8 mouse cellular contexts compared by ENCODE assay signal in the genomic region with DNA sequence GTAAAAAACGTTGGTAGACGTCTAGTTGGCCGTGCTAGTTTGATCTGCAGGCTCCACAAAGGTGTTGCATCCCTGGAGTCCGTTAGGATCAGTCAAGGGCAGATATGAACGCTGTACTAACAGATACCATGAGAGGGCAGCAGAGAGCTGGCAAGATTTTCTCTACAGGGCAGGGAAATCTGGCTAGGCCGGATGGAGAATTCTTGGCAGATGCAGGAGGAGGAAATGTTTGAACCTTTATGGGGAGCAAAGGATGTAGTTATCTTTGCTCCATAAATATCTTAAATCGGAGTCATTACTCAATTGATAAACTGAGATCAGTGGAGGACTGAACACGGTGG.
DNase-seq lines count a peak whose midpoint lies in the region; ATAC-seq lines count a peak whose summit lies in the region.

No protein-coding gene starts in this region.

- no peak for ATAC-seq in liver, embryonic 12.5 days
- peak; percentile 87 for ATAC-seq in midbrain, embryonic 12.5 days (ENCODE audit: low FRiP score, low read depth)

- no peak overlapping the region for H3K27ac ChIP-seq in liver, embryonic 12.5 days
- no peak overlapping the region for H3K27ac ChIP-seq in midbrain, embryonic 12.5 days (replicated peaks)

- DNase-seq in liver = peak; percentile 45
- peak; percentile 74 for DNase-seq in embryo, embryonic 10 days (ENCODE audit: low spot score)
- peak; percentile 13 to 23 for DNase-seq in gastrocnemius, postnatal 36 days
- DNase-seq in kidney, adult 11 months = peak; percentile 11
- peak; percentile 65 to 87 for DNase-seq in left cerebral cortex, postnatal 10 days (ENCODE audit: extremely low spot score in 1 of 2, low spot score in 2 of 2)
- peak; percentile 6 for DNase-seq in splenic B cell, adult 2 months (ENCODE audit: low read depth, low spot score)

- no peak overlapping the region for H3K4me3 ChIP-seq in liver, embryonic 12.5 days
- no peak overlapping the region for H3K4me3 ChIP-seq in midbrain, embryonic 12.5 days

- no peak overlapping the region for H3K4me2 ChIP-seq in liver, embryonic 12.5 days
- H3K4me2 ChIP-seq in midbrain, embryonic 12.5 days (replicated peaks) = no peak overlapping the region

- intact Hi-C loops in gastrocnemius, postnatal 36 days (cut with DNase I) = loop anchor here (10.0 kb wide), 1 partner anchor 1883 kb away; no protein-coding TSS in a partner anchor
- intact Hi-C loops in left cerebral cortex, postnatal 10 days (cut with DNase I) = loop anchor here (10.0 kb wide), 2 partner anchors 503 to 783 kb away; no protein-coding TSS in a partner anchor

- no peak overlapping the region for H3K9ac ChIP-seq in liver, embryonic 12.5 days
- H3K9ac ChIP-seq in midbrain, embryonic 12.5 days (replicated peaks) = no peak overlapping the region

- H3K36me3 ChIP-seq in liver, embryonic 12.5 days = no peaks in the 10 kb centered on the region
- H3K36me3 ChIP-seq in midbrain, embryonic 12.5 days = no peaks in the 10 kb centered on the region
- no peaks in the 10 kb centered on the region for H3K36me3 ChIP-seq in splenic B cell, adult 2 months (ENCODE audit: control insufficient read depth, insufficient read depth, low read length, poor library complexity, severe bottlenecking)

- no peaks in the 10 kb centered on the region for H3K9me3 ChIP-seq in liver, embryonic 12.5 days (replicated peaks)
- no peaks in the 10 kb centered on the region for H3K9me3 ChIP-seq in midbrain, embryonic 12.5 days

- H3K27me3 ChIP-seq in liver, embryonic 12.5 days (replicated peaks) = no peaks in the 10 kb centered on the region
- H3K27me3 ChIP-seq in midbrain, embryonic 12.5 days = no peaks in the 10 kb centered on the region
- H3K27me3 ChIP-seq in splenic B cell, adult 2 months (ENCODE audit: control insufficient read depth, insufficient read depth, low read length, poor library complexity, severe bottlenecking) = no peaks in the 10 kb centered on the region

- no peaks in the 10 kb centered on the region for H3K4me1 ChIP-seq in liver, embryonic 12.5 days
- H3K4me1 ChIP-seq in midbrain, embryonic 12.5 days = no peaks in the 10 kb centered on the region

- 19% methylated on average over 8 of the region's 8 CpGs for WGBS in liver, embryonic 12.5 days (ENCODE audit: insufficient replicate concordance)
- WGBS in midbrain, embryonic 12.5 days = 28% methylated on average over 8 of the region's 8 CpGs

Comparison
In these comparisons a context has a peak if more than half of its experiments do, and no peak if none do; other contexts are left out.
1. DNase-seq: peak in every context shown above with its lines; median percentile 76 in left cerebral cortex, postnatal 10 days; 74 in embryo, embryonic 10 days; 45 in liver; 18 in gastrocnemius, postnatal 36 days; 11 in kidney, adult 11 months; 6 in splenic B cell, adult 2 months.